Mouse (Mus musculus) heart, embryonic 12.5 days (tissue): ENCODE measurements around the gene Gabbr2. TPM values are rescaled to one million over a fixed set of nuclear protein-coding genes. Genes with fewer than 3 reads are reported as not detected.

Experiments used
- ATAC-seq: fragments of 200-750 bp; cut with Nextera tagmentation; 2 replicates; pipeline ENCODE4 v1.8.0; 2017; ENCODE audit warnings: moderate TSS enrichment, moderate library complexity; ENCODE audit not compliant: insufficient number of reproducible peaks, low FRiP score
- H3K27ac ChIP-seq: fragments of 300-500 bp; sonication (generic); 2 replicates; pipeline ENCODE4 v1.5.1; 2016; ENCODE audit warnings: mild to moderate bottlenecking, moderate library complexity; ENCODE audit not compliant: poor library complexity, severe bottlenecking
- H3K27me3 ChIP-seq: fragments of 300-500 bp; sonication (generic); replicated peaks from 2 replicates; pipeline ENCODE4 v1.6.1; 2016; ENCODE audit warnings: mild to moderate bottlenecking, moderate library complexity
- H3K36me3 ChIP-seq: fragments of 300-500 bp; sonication (generic); 2 replicates; pipeline ENCODE4 v1.6.1; 2016; ENCODE audit warnings: mild to moderate bottlenecking, moderate library complexity
- H3K4me1 ChIP-seq: fragments of 300-500 bp; sonication (generic); replicated peaks from 2 replicates; pipeline ENCODE4 v1.6.1; 2016; ENCODE audit warnings: mild to moderate bottlenecking
- H3K4me2 ChIP-seq: fragments of 300-500 bp; sonication (generic); 2 replicates; pipeline ENCODE4 v1.6.1; 2016; ENCODE audit warnings: mild to moderate bottlenecking, moderate library complexity
- H3K4me3 ChIP-seq: fragments of 300-500 bp; sonication (generic); 2 replicates; pipeline ENCODE4 v1.5.1; 2016; ENCODE audit warnings: mild to moderate bottlenecking
- H3K9ac ChIP-seq: fragments of 300-500 bp; sonication (generic); 2 replicates; pipeline ENCODE4 v1.6.1; 2016; ENCODE audit warnings: mild to moderate bottlenecking, moderate library complexity
- H3K9me3 ChIP-seq: fragments of 300-500 bp; sonication (generic); replicated peaks from 2 replicates; pipeline ENCODE4 v1.6.1; 2016; ENCODE audit warnings: mild to moderate bottlenecking, moderate library complexity
- WGBS: fragments of 180-500 bp; shearing (Covaris S2); methylation state at CpG from one replicate; pipeline ENCODE4 v1.1.7; 2016; 5-methylcytosine and 5-hydroxymethylcytosine counted together
- polyA plus RNA-seq: library from polyadenylated mRNA; unstranded; fragments of >200 nt; fragmentation: Nextera tagmentation; extraction: Ambion mirVana; gene quantifications from 2 replicates; pipeline ENCODE4 v1.2.1, GENCODE M21; 2016

Gene Gabbr2
- polyA plus RNA-seq, 1 experiment from 2014 or later: 0.05 TPM

- Histone ChIP-seq H3K4me1 (peaks cover 35% of the 10 kb centered on the region), H3K27me3 (no peaks in the 10 kb centered on the region), H3K36me3 (no peaks in the 10 kb centered on the region), H3K4me2 (no peak overlapping the region), H3K27ac (no peak overlapping the region), H3K4me3 (no peak overlapping the region), H3K9ac (no peak overlapping the region), H3K9me3 (no peaks in the 10 kb centered on the region)
- WGBS: 76% methylated on average over 14 of the region's 14 CpGs
- no peak for ATAC-seq
Observed at GRCm38 (mm10) chr4:46791268-46791951, 200.3 kb downstream of the Gabbr2 start.

GRCm38 (mm10) chr4:46790609-46791267 lies 200.9 kb downstream of the Gabbr2 start:
- ATAC-seq: no peak
- 36% methylated on average over 9 of the region's 9 CpGs for WGBS

GRCm38 (mm10) chr4:46784430-46785049 lies 207.1 kb downstream of the Gabbr2 start:
- H3K36me3 ChIP-seq: no peaks in the 10 kb centered on the region
- no peak overlapping the region for H3K9ac ChIP-seq
- no peak overlapping the region for H3K27ac ChIP-seq
- H3K27me3 ChIP-seq: 0 out of 2 replicates have a peak, but pooled peaks cover 3% of the 10 kb centered on the region
- 87% methylated on average over 14 of the region's 14 CpGs for WGBS
- no peak for ATAC-seq
- H3K4me2 ChIP-seq: no peak overlapping the region
- H3K4me3 ChIP-seq: no peak overlapping the region
- H3K9me3 ChIP-seq: no peaks in the 10 kb centered on the region; the same call in 1 of the 2 replicates
- H3K4me1 ChIP-seq: no peaks in the 10 kb centered on the region

More at GRCm38 (mm10) chr4:46790609-46791267, 200.9 kb downstream of the Gabbr2 start:
- no peaks in the 10 kb centered on the region for H3K9me3 ChIP-seq
- H3K4me1 ChIP-seq: peaks cover 35% of the 10 kb centered on the region
- no peak overlapping the region for H3K4me2 ChIP-seq
- no peak overlapping the region for H3K9ac ChIP-seq
- no peak overlapping the region for H3K27ac ChIP-seq
- no peaks in the 10 kb centered on the region for H3K27me3 ChIP-seq
- H3K4me3 ChIP-seq: no peak overlapping the region
- no peaks in the 10 kb centered on the region for H3K36me3 ChIP-seq

GRCm38 (mm10) chr4:46781109-46781508 lies 210.6 kb downstream of the Gabbr2 start:
- H3K9ac ChIP-seq: no peak overlapping the region
- WGBS: 59% methylated on average over 6 of the region's 6 CpGs
- no peaks in the 10 kb centered on the region for H3K36me3 ChIP-seq
- no peaks in the 10 kb centered on the region; the same call in none of the 2 replicates for H3K9me3 ChIP-seq
- no peak overlapping the region for H3K4me3 ChIP-seq
- no peak overlapping the region for H3K4me2 ChIP-seq
- 0 out of 2 replicates have a peak, but pooled peaks cover 3% of the 10 kb centered on the region for H3K27me3 ChIP-seq
- no peaks in the 10 kb centered on the region for H3K4me1 ChIP-seq
- ATAC-seq: no peak
- no peak overlapping the region for H3K27ac ChIP-seq

- H3K4me1 ChIP-seq: 0 out of 2 replicates have a peak, but pooled peaks cover 7% of the 10 kb centered on the region
- no peak overlapping the region for H3K4me2 ChIP-seq
- no peak for ATAC-seq
- H3K9me3 ChIP-seq: peaks cover 5% of the 10 kb centered on the region; the same call in 1 of the 2 replicates
- H3K4me3 ChIP-seq: no peak overlapping the region
- H3K27me3 ChIP-seq: peaks cover 4% of the 10 kb centered on the region; the same call in 1 of the 2 replicates
- WGBS: 81% methylated on average over 5 of the region's 5 CpGs
- H3K36me3 ChIP-seq: no peaks in the 10 kb centered on the region
- H3K9ac ChIP-seq: no peak overlapping the region
- H3K27ac ChIP-seq: no peak overlapping the region
Observed at GRCm38 (mm10) chr4:46775959-46776358, 215.7 kb downstream of the Gabbr2 start.

GRCm38 (mm10) chr4:46774652-46775051 lies 217.0 kb downstream of the Gabbr2 start:
- Histone ChIP-seq H3K36me3 (no peaks in the 10 kb centered on the region), H3K4me1 (0 out of 2 replicates have a peak, but pooled peaks cover 7% of the 10 kb centered on the region), H3K4me3 (no peak overlapping the region), H3K4me2 (no peak overlapping the region), H3K9me3 (peaks cover 5% of the 10 kb centered on the region; the same call in 1 of the 2 replicates), H3K9ac (no peak overlapping the region), H3K27ac (no peak overlapping the region), H3K27me3 (peaks cover 12% of the 10 kb centered on the region; the same call in 1 of the 2 replicates)
- no peak for ATAC-seq
- WGBS: 19% methylated on average over 14 of the region's 14 CpGs

- Histone ChIP-seq H3K4me2 (no peak overlapping the region), H3K27me3 (peaks cover 12% of the 10 kb centered on the region; the same call in 1 of the 2 replicates), H3K9me3 (peaks cover 5% of the 10 kb centered on the region; the same call in 1 of the 2 replicates), H3K9ac (no peak overlapping the region), H3K4me1 (0 out of 2 replicates have a peak, but pooled peaks cover 7% of the 10 kb centered on the region), H3K4me3 (no peak overlapping the region), H3K27ac (no peak overlapping the region), H3K36me3 (no peaks in the 10 kb centered on the region)
- ATAC-seq: no peak
- WGBS: 84% methylated on average over 3 of the region's 3 CpGs
Observed at GRCm38 (mm10) chr4:46773243-46773642, 218.4 kb downstream of the Gabbr2 start.

- Histone ChIP-seq H3K27ac (no peak overlapping the region), H3K27me3 (peaks cover 12% of the 10 kb centered on the region; the same call in 1 of the 2 replicates), H3K36me3 (no peaks in the 10 kb centered on the region), H3K9ac (no peak overlapping the region), H3K9me3 (peaks cover 5% of the 10 kb centered on the region; the same call in 1 of the 2 replicates), H3K4me1 (0 out of 2 replicates have a peak, but pooled peaks cover 7% of the 10 kb centered on the region), H3K4me3 (no peak overlapping the region), H3K4me2 (no peak overlapping the region)
- no peak for ATAC-seq
- 77% methylated on average over 2 of the region's 2 CpGs for WGBS
Observed at GRCm38 (mm10) chr4:46772591-46772990, 219.1 kb downstream of the Gabbr2 start.

- Histone ChIP-seq H3K27me3 (peaks cover 12% of the 10 kb centered on the region; the same call in 1 of the 2 replicates), H3K9me3 (peaks cover 5% of the 10 kb centered on the region; the same call in 1 of the 2 replicates), H3K4me1 (0 out of 2 replicates have a peak, but pooled peaks cover 7% of the 10 kb centered on the region), H3K36me3 (no peaks in the 10 kb centered on the region), H3K9ac (no peak overlapping the region), H3K4me2 (no peak overlapping the region), H3K27ac (no peak overlapping the region), H3K4me3 (no peak overlapping the region)
- 82% methylated on average over 12 of the region's 12 CpGs for WGBS
- ATAC-seq: no peak
Observed at GRCm38 (mm10) chr4:46771116-46771515, 220.6 kb downstream of the Gabbr2 start.

- Histone ChIP-seq H3K4me3 (no peak overlapping the region), H3K27ac (no peak overlapping the region), H3K36me3 (no peaks in the 10 kb centered on the region), H3K9me3 (peaks cover 5% of the 10 kb centered on the region; the same call in 1 of the 2 replicates), H3K27me3 (peaks cover 15% of the 10 kb centered on the region; the same call in 1 of the 2 replicates), H3K4me1 (0 out of 2 replicates have a peak, but pooled peaks cover 7% of the 10 kb centered on the region), H3K4me2 (no peak overlapping the region), H3K9ac (no peak overlapping the region)
- no peak for ATAC-seq
- WGBS: 87% methylated on average over 2 of the region's 2 CpGs
Observed at GRCm38 (mm10) chr4:46770635-46771034, 221.0 kb downstream of the Gabbr2 start.
